Mouse (Mus musculus) cortical plate, adult 2 months (tissue): ENCODE measurements around the gene Sgpp2.

ENCODE experiments used
- CTCF ChIP-seq: fragments of 200-500 bp; IDR thresholded peaks from 2 replicates; pipeline ENCODE4 v1.5.1; 2011; ENCODE audit warnings: mild to moderate bottlenecking, control low read depth, low read length; ENCODE audit not compliant: insufficient read depth; ENCODE audit errors: extremely low read depth
- POLR2A ChIP-seq: fragments of 200-500 bp; IDR thresholded peaks from 2 replicates; pipeline ENCODE4 v1.6.1; 2011; ENCODE audit warnings: mild to moderate bottlenecking, low read length, control low read depth; ENCODE audit not compliant: insufficient read depth; ENCODE audit errors: extremely low read depth

DNA sequence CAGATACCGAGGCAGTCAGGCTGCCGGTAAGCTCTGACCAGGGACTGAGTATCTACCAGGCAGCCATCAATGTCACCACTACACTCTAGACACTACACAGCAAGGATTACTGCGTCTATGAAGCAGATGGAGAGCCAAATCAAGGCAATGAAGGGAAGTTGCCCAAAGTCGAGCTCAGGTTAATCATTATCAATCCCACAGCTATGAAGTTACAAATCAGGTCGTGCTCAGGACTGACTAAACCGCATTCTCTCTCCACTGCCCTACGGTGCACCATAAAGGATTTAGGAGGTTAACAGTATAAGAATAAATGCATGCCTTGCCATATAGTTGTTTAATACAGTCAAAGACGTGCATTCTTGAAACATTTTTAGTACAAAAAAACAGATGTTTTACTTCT, 136.1 kb downstream of the Sgpp2 start:
- no peak for TF ChIP-seq CTCF
- TF ChIP-seq POLR2A, result no peak
